23 mouse cellular contexts compared by ENCODE assay signal in the genomic region with DNA sequence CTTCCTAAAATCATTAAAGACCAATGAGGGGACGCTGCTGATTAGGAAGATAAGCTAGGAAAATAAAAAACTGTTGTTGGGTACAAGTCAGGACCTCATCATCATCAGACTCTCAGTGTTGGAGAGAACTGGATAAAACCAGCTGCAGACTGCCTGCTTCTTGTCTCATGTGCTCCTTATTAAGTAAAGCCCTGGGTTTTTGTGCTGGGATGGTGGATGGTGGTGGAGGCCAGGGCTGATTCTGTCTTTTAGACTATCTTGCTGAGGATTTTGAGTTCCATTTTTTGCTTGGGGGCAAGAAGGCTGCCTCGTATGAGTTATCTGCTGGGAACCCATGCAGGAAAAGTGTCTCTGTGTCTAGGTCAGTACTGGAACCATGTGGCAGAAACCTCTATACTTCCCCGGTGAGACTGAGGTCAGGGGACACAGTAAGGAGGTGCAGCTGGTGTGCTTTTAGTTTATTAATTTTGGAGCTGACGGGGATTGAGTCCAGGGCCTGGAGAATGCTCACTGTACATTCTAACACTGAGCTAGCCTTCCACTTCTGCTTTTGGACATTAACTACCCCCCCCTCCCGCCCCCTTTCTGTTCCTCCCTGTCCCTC.
DNase-seq lines count a peak whose midpoint lies in the region; ATAC-seq lines count a peak whose summit lies in the region.
"Had no signal": no experiment of that assay in that cellular context is flagged by ENCODE, and none has a peak within 500 bp of the region (broad histone marks: within the 10 kb centered on the region; RNA-seq: fewer than 3 reads in every experiment).

No protein-coding gene starts in this region.

- no peaks in the 10 kb centered on the region for H3K9me3 ChIP-seq in kidney, embryonic 15.5 days (replicated peaks)
- H3K9me3 ChIP-seq in limb, embryonic 15.5 days = no peaks in the 10 kb centered on the region
- H3K9me3 ChIP-seq: heart, embryonic 15.5 days; liver, embryonic 15.5 days had no signal

- no peak overlapping the region for H3K9ac ChIP-seq in kidney, embryonic 15.5 days
- no peak overlapping the region for H3K9ac ChIP-seq in limb, embryonic 15.5 days
- H3K9ac ChIP-seq: heart, embryonic 15.5 days; liver, embryonic 15.5 days had no signal

- no peaks in the 10 kb centered on the region for H3K36me3 ChIP-seq in kidney, embryonic 15.5 days
- H3K36me3 ChIP-seq in limb, embryonic 15.5 days = no peaks in the 10 kb centered on the region
- H3K36me3 ChIP-seq: heart, embryonic 15.5 days; liver, embryonic 15.5 days had no signal

- no peak overlapping the region for H3K4me2 ChIP-seq in kidney, embryonic 15.5 days
- no peak overlapping the region for H3K4me2 ChIP-seq in limb, embryonic 15.5 days
- H3K4me2 ChIP-seq: heart, embryonic 15.5 days; liver, embryonic 15.5 days had no signal

- 57% methylated on average over 5 of the region's 5 CpGs for WGBS in kidney, embryonic 15.5 days
- WGBS in limb, embryonic 15.5 days = 38% methylated on average over 5 of the region's 5 CpGs

- 0 out of 2 replicates have a peak overlapping the region, but pooled peaks have one; percentile 4 for H3K27ac ChIP-seq in kidney, embryonic 15.5 days
- H3K27ac ChIP-seq in limb, embryonic 15.5 days = 0 out of 2 replicates have a peak overlapping the region, but pooled peaks have one; percentile 22
- H3K27ac ChIP-seq: heart, embryonic 15.5 days; hindbrain, postnatal 0 days; liver, embryonic 15.5 days; macrophage had no signal

- no peak overlapping the region for H3K4me3 ChIP-seq in kidney, embryonic 15.5 days (replicated peaks)
- H3K4me3 ChIP-seq in limb, embryonic 15.5 days = no peak overlapping the region
- H3K4me3 ChIP-seq: erythroblast, embryonic 14.5 days; heart, embryonic 15.5 days; liver, embryonic 15.5 days had no signal

- no peaks in the 10 kb centered on the region for H3K27me3 ChIP-seq in kidney, embryonic 15.5 days
- H3K27me3 ChIP-seq in limb, embryonic 15.5 days = no peaks in the 10 kb centered on the region
- H3K27me3 ChIP-seq: heart, embryonic 15.5 days; liver, embryonic 15.5 days had no signal

- no peak for ATAC-seq in kidney, embryonic 15.5 days (replicated peaks; ENCODE audit: low FRiP score)
- ATAC-seq in limb, embryonic 15.5 days (ENCODE audit: insufficient number of reproducible peaks, low FRiP score, low TSS enrichment, low read depth) = 0 out of 2 replicates have a peak, but pooled peaks have one; percentile 7
- ATAC-seq: activated CD4-positive, CD25-positive, alpha-beta regulatory T cell, adult 4 months; forebrain, embryonic 14.5 days; hindbrain, postnatal 0 days; intestine, postnatal 0 days had no signal

- DNase-seq in embryo, embryonic 10.5 days (ENCODE audit: low spot score) = peak; percentile 50
- no peak for DNase-seq in embryo, embryonic 11 days
- DNase-seq in kidney, adult 11 months = no peak
- peak; percentile 39 for DNase-seq in forelimb bud, embryonic 11.5 days (ENCODE audit: low read depth, low spot score)
- no peak for DNase-seq in layer of hippocampus, postnatal 25 days (ENCODE audit: extremely low spot score in 1 of 2, low spot score in 1 of 2)
- DNase-seq: adrenal gland, postnatal 10 days; cerebellum, adult 2 months; cerebellum, postnatal 36 days; gastrocnemius, postnatal 14 days; heart, adult 18-20 months; liver; thymus, adult 18-20 months; thymus, postnatal 36 days had no signal

- H3K4me1 ChIP-seq in kidney, embryonic 15.5 days = peaks cover 21% of the 10 kb centered on the region
- H3K4me1 ChIP-seq in limb, embryonic 15.5 days = peaks cover 19% of the 10 kb centered on the region
- H3K4me1 ChIP-seq: liver, embryonic 15.5 days had no signal

Comparison
In these comparisons a context has a peak if more than half of its experiments do, and no peak if none do; other contexts are left out.
1. DNase-seq: peak in embryo, embryonic 10.5 days (single experiment) and forelimb bud, embryonic 11.5 days (single experiment); none in embryo, embryonic 11 days (single experiment), kidney, adult 11 months (single experiment) and layer of hippocampus, postnatal 25 days (0 of 2).